Mouse (Mus musculus) C2C12 (cell line): ENCODE data around the gene Micall1. TPM values are rescaled to one million over a fixed set of nuclear protein-coding genes. Genes with fewer than 3 reads are reported as not detected.

Experiments
- H3K27me3 ChIP-seq: one replicate; pipeline ENCODE4 v1.6.1; 2011; ENCODE audit not compliant: control insufficient read depth, insufficient read depth, insufficient read length
- H3K36me3 ChIP-seq: one replicate; pipeline ENCODE4 v1.6.1; 2011; ENCODE audit not compliant: control insufficient read depth, insufficient read depth
- H3K4me3 ChIP-seq: one replicate; pipeline ENCODE4 v1.5.1; 2011; ENCODE audit warnings: mild to moderate bottlenecking, control low read depth; ENCODE audit not compliant: poor library complexity, insufficient read depth, severe bottlenecking
- H3K79me2 ChIP-seq: one replicate; pipeline ENCODE4 v1.6.1; 2011; ENCODE audit not compliant: control insufficient read depth, insufficient read depth
- H3K79me3 ChIP-seq: one replicate; pipeline ENCODE4 v1.6.1; 2011; ENCODE audit warnings: low read depth, control low read depth
- H3ac ChIP-seq: one replicate; pipeline ENCODE3; 2011; ENCODE audit warnings: low read depth; ENCODE audit not compliant: control insufficient read depth, insufficient read length
- CEBPB ChIP-seq: IDR thresholded peaks from one replicate; pipeline ENCODE4 v1.6.1; 2011; ENCODE audit warnings: low read depth, mild to moderate bottlenecking, control low read depth, moderate library complexity
- MYOG ChIP-seq: IDR thresholded peaks from one replicate; pipeline ENCODE4 v1.6.1; 2011; ENCODE audit not compliant: control insufficient read depth, insufficient read length; ENCODE audit errors: extremely low read depth
- polyA plus RNA-seq: library from polyadenylated mRNA; unstranded; fragments of >200 nt; fragmentation: generic; extraction: Trizol; gene quantifications from one replicate; pipeline ENCODE4 v1.2.1, GENCODE M21; 2012; ENCODE audit warnings: missing spikeins

Micall1 gene
- polyA plus RNA-seq, 1 experiment = 12.7 TPM

GRCm38 (mm10) chr15:79185213-79185612 is 76.5 kb downstream of the Micall1 start:
- H3ac ChIP-seq = no peak overlapping the region
- H3K79me3 ChIP-seq = no peaks in the 10 kb centered on the region
- H3K27me3 ChIP-seq = peaks cover 32% of the 10 kb centered on the region
- H3K36me3 ChIP-seq = no peaks in the 10 kb centered on the region
- no peaks in the 10 kb centered on the region for H3K79me2 ChIP-seq
- no peak overlapping the region for H3K4me3 ChIP-seq
- TF ChIP-seq MYOG = no peak
- TF ChIP-seq CEBPB = peak; percentile 35

Other genes starting within 250 kb of the Micall1 start
- gene Gga1, start 231.7 kb upstream of the Micall1 start, polyA plus RNA-seq = 71.2 TPM
- gene Gm49510, start 209.2 kb upstream of the Micall1 start, polyA plus RNA-seq = 0.07 TPM
- 23.4 TPM for gene Sh3bp1, start 209.1 kb upstream of the Micall1 start, polyA plus RNA-seq
- gene Pdxp, start 195.0 kb upstream of the Micall1 start, polyA plus RNA-seq = 25.1 TPM
- gene Lgals1, start 182.2 kb upstream of the Micall1 start, polyA plus RNA-seq = 18,755 TPM
- 108 TPM for gene Nol12, start 174.0 kb upstream of the Micall1 start, polyA plus RNA-seq
- gene Triobp, start 161.2 kb upstream of the Micall1 start, polyA plus RNA-seq = 35.7 TPM
- gene H1f0, start 80.4 kb upstream of the Micall1 start, polyA plus RNA-seq = 111 TPM
- not detected for gene Galr3, start 67.0 kb upstream of the Micall1 start, polyA plus RNA-seq
- 45.6 TPM for gene Ankrd54, start 46.0 kb upstream of the Micall1 start, polyA plus RNA-seq
- 369 TPM for gene Eif3l, start 33.7 kb upstream of the Micall1 start, polyA plus RNA-seq
- 436 TPM for gene Polr2f, start 32.1 kb downstream of the Micall1 start, polyA plus RNA-seq
- 5.6 TPM for gene 1700088E04Rik, start 32.4 kb downstream of the Micall1 start, polyA plus RNA-seq
- not detected for gene Sox10, start 56.3 kb downstream of the Micall1 start, polyA plus RNA-seq
- 15.3 TPM for gene Pick1, start 120.3 kb downstream of the Micall1 start, polyA plus RNA-seq
- gene Gm49486, start 120.5 kb downstream of the Micall1 start, polyA plus RNA-seq = 0.01 TPM
- 0.11 TPM for gene Slc16a8, start 145.9 kb downstream of the Micall1 start, polyA plus RNA-seq
- gene Baiap2l2, start 176.6 kb downstream of the Micall1 start, polyA plus RNA-seq = 1.2 TPM
- gene Pla2g6, start 219.5 kb downstream of the Micall1 start, polyA plus RNA-seq = 17.4 TPM
- gene Maff, start 237.7 kb downstream of the Micall1 start, polyA plus RNA-seq = 24.8 TPM